Mouse (Mus musculus) telencephalon, adult 2 months (tissue): ENCODE measurements around the gene Senp2.
A peak's percentile ranks its signal among the peaks of the same experiment; 100 is the strongest.

Source experiments
- DNase-seq: peaks from one replicate; pipeline ENCODE4 v3.0.0-alpha.2; 2011; ENCODE audit warnings: low read depth, low spot score

The Senp2 gene

GRCm38 (mm10) chr16:22022122-22022521 is 12.8 kb downstream of the Senp2 start:
- no peak for DNase-seq

DNA sequence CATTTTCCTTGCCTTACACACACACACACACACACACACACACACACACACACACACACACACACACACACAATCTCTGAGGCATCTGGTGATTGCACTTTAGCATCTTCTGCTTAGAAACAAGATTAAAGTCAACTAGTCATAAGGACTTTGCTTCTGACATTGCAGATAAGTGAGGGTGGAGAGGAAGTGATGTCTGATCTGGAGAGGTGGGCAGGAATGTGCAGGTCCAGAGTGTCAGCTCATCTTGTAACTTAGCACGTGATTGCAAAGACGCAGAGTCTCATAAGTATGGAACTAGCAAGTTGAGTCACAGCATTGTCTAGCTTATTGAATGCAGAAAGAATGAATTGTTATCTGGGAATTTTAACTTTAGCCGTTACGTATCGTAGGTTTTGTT is 18.2 kb downstream of the Senp2 start:
- DNase-seq, result no peak

DNA sequence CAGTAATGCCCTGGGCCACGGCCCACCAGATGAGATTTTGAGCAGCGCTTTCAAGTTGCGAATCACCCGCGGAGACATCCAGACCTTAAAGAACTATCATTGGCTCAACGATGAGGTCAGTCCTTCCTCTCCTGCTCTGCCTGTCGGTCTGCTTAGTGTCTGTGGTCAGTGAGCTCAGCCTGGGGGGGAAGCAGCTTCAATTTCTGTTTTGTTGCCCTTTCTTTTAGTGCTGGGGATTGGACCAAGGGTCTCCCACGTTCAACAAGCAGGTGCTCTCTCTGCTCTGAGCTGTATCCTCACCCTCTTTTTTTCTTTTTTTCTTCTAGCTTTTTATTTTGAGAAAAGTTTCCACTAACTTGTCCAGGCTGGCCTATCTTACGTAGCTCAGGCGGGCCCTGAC is 29.3 kb downstream of the Senp2 start:
- DNase-seq, result peak; percentile 6

DNA sequence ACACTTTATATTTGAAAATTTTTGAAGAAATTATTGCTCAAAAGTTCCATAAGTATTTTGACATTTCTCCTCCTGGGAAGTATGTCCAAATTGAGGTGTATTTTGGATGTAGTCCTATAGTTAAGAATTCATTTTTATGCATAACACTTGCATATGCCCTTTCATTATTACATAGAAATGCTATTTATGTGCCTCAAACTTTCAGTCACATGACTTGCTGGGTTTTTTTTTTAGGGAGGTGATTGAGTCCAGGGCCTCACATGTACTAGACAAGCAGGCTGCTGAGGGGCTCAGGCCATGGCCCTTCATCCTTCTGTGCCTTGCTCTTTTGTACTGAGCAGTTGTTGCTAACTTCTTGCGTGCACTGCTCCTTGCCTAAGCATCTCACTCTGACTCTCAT is 30.7 kb downstream of the Senp2 start:
- DNase-seq, result no peak

DNA sequence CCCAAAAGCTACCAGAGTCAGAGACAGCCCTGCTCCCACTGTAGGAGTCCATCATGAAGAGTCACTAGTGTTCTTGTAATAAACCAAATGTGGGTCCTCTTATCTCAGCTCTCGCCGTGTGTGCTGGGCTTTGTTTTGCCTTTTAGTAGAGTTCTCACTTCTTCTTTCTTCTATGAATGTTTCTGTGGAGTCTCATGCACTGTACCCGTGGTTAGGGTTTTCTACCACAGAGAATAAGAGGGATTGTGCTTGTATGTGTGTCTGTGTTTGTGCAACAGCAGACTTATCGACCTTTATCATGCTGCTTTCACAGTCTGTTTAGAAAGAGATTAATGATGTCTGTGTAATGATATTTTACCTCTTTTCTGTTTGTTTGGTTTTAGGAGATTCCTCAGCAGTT is 34.5 kb downstream of the Senp2 start:
- no peak for DNase-seq

- DNase-seq, result no peak
These were observed 36.6 kb downstream of the Senp2 start for GRCm38 (mm10) chr16:22045930-22046329.

GRCm38 (mm10) chr16:22046739-22047366 is 37.6 kb downstream of the Senp2 start:
- DNase-seq, result no peak

DNA sequence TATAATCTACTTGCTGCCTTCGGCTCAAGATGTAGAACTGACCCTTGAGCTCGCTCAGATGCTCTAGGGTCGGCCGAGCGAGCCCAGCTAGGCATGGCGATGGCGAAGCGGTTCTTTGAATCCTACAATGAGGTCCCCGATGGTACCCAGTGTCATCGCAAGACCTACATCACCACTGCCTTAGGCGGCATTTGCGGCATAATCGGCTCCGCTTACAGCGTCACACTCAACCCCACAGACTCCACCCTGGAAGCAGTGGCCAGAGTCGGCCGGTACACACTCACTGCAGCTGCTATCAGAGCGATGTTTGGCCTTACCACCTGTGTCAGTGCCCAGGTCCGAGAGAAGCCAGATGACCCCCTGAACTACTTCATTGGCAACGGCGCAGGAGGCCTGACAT is 44.1 kb downstream of the Senp2 start:
- DNase-seq, result no peak

- no peak for DNase-seq
These were observed 48.2 kb downstream of the Senp2 start for GRCm38 (mm10) chr16:22057498-22057897.

GRCm38 (mm10) chr16:22058871-22059270 is 49.6 kb downstream of the Senp2 start:
- no peak for DNase-seq

- no peak for DNase-seq
These were observed 51.1 kb downstream of the Senp2 start for GRCm38 (mm10) chr16:22060416-22060815.

DNA sequence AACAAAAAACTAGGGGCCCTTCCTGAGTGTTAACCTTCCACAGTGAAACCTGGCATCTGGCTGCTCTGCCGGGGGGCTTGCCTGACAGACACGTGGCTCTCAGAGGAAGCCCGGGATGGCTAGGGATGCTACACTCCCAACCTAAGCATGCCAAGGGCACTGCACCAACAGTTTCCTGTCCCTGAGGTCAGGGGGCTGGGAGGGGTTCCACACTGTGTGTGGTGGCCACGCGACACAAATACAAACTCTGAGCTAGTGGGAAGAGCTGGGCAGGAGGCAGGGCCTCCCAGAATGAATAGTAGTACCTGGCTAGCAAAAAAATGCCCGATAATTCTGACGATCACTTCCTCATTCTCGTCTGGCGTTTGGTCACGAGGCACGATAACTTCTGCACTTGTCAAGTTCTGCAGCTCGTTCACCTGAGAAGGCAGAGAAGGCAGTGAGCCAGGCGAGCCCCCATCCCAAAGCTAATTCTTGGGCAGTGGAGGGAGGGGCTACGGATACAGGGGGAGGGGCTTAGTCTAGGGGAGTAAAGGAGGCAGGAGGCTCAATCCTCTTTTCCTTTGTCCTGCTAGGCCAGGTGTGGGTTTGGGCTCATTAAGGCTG is 52.4 kb downstream of the Senp2 start:
- no peak for DNase-seq

DNA sequence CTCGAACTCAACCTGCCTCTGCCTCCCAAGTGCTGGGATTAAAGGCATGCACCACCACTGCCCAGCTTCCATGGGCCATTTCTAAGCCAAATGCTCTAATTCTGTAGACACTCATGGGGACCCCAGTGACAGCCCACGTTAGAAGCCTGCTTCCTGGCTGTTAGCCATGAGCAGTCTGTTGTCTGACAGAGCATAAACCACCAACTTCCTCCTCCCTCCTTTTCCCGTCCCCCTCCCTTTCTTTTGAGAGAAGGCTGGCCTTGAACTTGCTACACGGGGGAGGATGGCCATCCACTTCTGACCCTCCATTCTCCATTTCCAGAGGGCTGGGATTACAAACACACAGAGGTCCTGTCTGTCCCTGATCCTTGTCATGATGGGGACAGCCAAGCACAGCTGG is 53.0 kb downstream of the Senp2 start:
- no peak for DNase-seq

GRCm38 (mm10) chr16:22065536-22065935 is 56.3 kb downstream of the Senp2 start:
- DNase-seq, result no peak

DNA sequence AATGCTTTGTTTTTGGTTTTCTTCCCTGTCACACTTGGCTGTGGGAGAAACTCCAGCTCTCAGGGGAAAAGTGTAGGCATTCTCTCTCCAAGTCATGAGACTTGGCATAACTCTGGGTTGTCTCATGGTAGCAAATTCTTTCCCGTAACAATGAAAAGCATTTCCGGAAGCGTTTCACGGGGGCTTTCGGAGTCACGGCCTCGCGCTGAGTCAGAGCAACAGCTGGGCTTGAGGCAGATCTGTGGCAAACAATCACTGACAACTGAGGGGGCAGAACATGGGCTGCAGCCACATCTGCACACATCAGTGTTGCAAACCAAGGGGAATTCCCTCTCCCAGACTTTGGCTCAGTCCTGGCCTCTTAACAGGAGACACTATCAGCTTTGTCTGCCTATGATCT is 58.1 kb downstream of the Senp2 start:
- DNase-seq, result no peak

GRCm38 (mm10) chr16:22071361-22071760 is 62.1 kb downstream of the Senp2 start:
- DNase-seq, result no peak

GRCm38 (mm10) chr16:22075067-22075466 is 65.8 kb downstream of the Senp2 start:
- no peak for DNase-seq

GRCm38 (mm10) chr16:22075829-22076619 is 66.7 kb downstream of the Senp2 start:
- no peak for DNase-seq

GRCm38 (mm10) chr16:22076620-22076941 is 67.3 kb downstream of the Senp2 start:
- DNase-seq, result no peak

DNA sequence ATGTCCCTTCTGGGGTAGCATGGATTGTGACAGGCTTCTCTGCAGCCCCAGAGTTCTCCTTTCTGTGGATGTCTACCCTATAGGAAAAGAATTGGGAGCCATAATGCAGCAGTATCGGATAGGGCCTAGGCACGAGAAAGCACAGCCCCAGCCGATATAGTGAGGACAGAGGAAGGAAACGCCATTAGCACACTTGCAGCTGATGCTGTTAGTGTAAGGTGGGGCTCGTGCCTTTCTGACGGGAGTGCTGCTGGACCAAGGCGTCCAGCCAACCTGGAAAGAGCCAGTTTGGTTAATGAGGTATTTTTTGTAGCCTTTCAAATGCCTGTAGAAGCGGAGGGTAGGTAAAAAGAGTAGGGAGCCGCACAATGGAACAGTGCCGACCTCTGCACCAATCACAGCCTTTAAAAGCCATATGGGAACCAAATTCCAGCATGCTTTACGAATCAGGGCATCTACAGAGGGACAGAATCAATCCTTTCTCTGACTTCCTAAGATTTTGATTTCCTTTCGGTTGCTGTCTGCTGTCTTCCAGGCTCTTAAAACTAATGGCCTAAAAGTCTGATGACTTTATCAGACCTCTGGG is 70.9 kb downstream of the Senp2 start:
- DNase-seq, result no peak

GRCm38 (mm10) chr16:22085411-22085810 is 76.1 kb downstream of the Senp2 start:
- no peak for DNase-seq

DNA sequence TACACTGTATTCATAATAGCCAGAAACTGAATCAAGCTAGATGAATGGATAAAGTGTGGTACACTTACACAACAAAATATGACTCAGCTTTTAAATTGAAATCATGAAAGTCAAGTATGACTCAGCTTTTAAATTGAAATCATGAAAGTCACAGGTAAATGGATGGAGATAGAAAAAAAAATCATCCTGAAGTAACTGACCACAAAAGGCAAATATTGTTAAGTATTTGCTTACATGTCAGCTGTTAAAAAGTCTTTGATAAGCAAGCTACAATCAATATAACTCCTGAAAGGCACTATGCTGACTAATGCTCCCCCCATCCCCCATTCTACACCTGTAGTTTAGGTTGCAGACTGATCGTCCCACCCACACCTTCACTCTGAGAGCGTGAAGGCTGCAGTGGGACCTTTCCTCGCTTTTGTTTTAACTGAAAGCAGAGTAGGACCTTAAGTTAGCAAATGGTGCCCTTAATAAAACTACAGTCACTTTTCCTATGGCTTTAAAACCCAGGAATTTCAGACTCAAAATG is 82.0 kb downstream of the Senp2 start:
- DNase-seq, result no peak
